Mouse (Mus musculus) layer of hippocampus, postnatal 25 days (tissue): ENCODE results near the gene Tmem131l. TPM values are rescaled to one million over a fixed set of nuclear protein-coding genes. Genes with fewer than 3 reads are reported as not detected.
"Not testable (repeated sequence)": the region's sequence is repeated elsewhere in the genome, so short reads cannot be mapped to it uniquely, and the experiment has no call there.

Experiments used
- DNase-seq, 2 experiments: peaks; one replicate each; pipeline ENCODE4 v3.0.0; 2022; ENCODE audit warnings: mixed read lengths in 2 of 2, low spot score in 1 of 2; ENCODE audit errors: extremely low spot score in 1 of 2
- total RNA-seq, 2 experiments: library from RNA; stranded (reverse); gene quantifications; 2 replicates each; pipeline ENCODE4 v1.2.3; 2021

Tmem131l gene
- total RNA-seq, 2 experiments from 2014 or later, result 28.7 to 33.8 TPM

- no peak for DNase-seq
Measured at GRCm38 (mm10) chr3:83943212-83943611, 96.8 kb downstream of the Tmem131l start.

DNA sequence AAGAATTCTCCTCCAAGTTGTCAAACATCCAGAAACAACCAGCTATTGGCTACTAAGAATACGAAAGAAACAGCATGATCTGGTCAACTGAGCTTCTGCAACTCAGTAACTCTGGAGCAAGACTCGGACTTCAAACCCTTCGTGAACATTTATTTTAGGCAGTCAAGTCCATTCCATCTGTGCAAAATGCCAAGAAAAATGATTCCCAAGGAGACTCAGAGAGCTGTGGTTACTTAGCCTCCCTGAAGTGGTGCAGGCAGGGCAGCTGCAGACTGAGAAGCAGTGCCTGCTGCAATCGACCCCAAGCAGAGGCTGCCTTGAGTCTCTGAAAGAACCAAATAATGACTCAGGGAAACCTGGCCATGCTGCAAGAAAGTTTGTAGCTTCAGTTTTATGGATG, 98.1 kb downstream of the Tmem131l start:
- DNase-seq, result no peak

GRCm38 (mm10) chr3:83938871-83939270, 101.1 kb downstream of the Tmem131l start:
- no peak for DNase-seq

GRCm38 (mm10) chr3:83934514-83934913, 105.5 kb downstream of the Tmem131l start:
- no peak for DNase-seq

DNA sequence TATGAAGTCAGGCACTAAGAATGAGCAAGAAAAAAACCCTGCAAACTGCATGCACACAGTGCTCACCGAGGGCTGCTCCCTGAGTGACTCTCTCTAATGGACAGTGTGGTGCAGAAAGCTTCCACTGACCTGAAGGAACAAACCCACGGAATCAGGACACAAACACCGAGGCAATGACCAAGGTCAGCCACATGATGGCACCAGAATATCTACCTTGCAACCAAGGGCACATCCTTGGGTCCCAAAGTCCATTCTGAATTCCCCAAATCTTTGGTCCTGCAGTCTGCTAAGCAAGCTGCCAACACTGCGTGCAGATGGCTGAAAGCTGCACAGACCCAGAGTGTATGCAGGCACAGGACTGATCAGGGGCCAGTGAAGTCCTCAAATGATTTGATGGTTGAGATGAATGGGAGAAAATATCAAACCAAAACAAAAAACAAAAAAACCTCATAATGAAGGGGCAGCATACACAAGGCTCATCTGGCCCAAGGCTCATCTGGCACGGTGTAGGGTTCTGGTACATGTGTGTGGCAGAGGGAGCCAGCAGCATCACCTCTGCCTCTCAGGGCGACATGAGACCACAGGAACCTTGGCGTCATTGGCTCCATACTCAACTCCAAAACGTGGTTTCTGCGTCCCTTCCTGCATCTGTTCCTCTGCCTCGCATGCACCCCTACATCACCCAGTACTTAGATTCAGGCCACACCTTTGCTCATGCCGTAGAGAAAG, 124.0 kb downstream of the Tmem131l start:
- DNase-seq, result peak in 1 of 2 experiments; percentile 34

DNA sequence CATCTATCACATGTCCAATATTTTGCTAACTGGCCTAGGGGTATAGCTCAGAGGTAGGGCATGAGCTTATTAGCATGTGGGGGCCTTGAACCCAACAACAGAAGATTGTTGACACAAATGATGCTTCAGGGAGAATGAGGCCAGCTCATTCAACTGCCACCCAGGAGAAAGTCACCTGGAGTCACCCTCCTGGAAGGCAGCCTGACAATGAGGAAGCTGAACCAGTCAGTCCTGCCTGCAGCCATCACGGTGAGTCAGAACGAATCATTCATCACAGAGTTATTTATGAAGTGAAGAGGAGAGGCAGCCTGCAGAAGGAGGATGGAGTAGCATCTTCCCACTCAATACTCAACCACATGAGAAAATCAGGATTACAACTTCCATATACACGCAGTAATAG, 124.9 kb downstream of the Tmem131l start:
- DNase-seq, result no peak

DNA sequence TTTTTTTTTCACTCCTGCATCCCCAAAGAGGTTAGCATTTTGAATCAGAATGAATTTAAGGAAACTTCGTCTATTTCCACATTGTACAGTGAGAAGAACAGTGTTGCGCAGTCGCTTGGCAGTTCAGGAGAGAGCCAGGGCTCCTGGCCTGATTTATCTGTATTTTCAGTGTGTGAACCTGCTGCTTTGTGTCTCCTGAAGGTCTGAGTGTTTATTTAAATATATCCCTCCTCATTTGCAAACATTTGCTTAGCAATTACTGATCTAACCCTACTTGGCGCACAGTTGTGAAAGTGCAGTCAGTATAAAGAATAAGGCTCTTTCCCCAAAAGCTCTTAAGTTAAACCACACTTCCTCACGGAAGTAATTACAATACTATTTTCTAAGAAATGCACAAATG, 129.3 kb downstream of the Tmem131l start:
- DNase-seq, result no peak

GRCm38 (mm10) chr3:83906185-83906584, 133.8 kb downstream of the Tmem131l start:
- no peak for DNase-seq

GRCm38 (mm10) chr3:83905161-83905560, 134.8 kb downstream of the Tmem131l start:
- no peak for DNase-seq

GRCm38 (mm10) chr3:83904176-83904958, 135.6 kb downstream of the Tmem131l start:
- DNase-seq, result no peak

- no peak for DNase-seq
Measured at GRCm38 (mm10) chr3:83902943-83903342, 137.0 kb downstream of the Tmem131l start.

DNA sequence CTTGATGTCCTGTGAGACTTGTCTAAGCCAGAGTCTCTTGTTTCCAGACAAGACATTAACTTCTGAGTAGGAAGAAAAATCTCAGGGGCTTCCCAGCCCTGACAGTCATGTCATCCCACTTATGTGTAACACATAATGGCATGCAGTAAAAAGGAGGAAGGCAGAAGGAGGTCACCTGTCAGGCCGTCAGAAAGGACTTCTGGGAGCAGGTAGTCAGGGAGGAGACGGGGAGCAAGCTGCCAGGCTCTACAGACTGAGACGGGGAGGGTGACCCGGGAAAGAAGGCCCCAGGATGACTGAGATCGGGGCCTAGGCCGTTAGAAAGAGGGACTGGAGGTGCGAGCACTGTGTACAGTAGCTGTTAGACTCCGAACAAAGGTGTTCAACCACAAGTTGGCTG, 137.5 kb downstream of the Tmem131l start:
- no peak for DNase-seq

DNA sequence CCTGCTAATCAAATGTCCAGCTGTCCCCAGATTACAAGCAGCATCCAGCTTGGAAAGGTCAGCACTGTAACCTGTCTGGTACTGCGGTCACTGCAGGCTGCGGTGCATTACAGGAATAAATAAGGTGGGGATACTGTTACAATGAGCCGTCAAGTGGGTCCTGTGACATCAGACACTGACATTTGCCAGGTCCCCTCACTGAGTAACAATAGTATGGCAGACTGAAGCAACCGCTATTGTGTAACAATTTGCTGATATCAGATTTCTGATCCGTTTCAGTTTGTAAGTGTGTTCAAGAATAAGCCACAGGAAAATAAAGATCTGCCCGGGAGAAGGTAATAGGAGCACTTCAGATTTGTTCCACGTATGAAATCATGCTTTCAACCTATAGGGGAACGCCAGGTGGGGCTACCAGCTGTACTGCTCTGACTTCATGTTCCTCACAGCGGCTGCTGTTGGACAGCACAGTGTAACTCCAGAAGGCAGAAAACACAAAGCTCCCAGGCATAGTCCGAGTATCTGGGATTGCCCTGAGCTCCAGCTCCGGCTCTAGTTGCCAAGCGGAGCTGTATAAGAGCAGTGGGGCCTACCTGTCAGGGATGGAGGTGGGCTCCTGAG, 139.1 kb downstream of the Tmem131l start:
- DNase-seq, result no peak

GRCm38 (mm10) chr3:83899556-83899955, 140.4 kb downstream of the Tmem131l start:
- peak in 1 of 2 experiments; percentile 56 for DNase-seq

DNA sequence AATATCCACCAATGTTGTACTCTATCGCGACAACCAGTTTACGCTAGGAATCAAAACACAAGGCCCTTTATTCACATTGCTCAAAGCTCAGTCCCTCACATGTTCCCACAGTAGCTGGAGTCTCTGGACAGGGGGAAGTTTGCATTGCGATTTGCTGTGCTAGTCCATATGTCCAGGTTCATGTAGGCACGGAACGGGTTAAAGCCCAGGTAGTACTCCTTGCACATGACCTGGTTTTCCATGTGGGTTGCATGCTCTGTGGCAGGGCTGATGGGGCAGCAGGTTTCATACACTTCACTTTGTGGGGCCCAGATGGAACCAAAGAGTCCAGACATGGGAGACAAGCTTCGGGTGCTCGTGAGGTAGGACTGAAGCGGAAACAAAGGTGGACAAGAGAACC, 141.7 kb downstream of the Tmem131l start:
- no peak for DNase-seq

- no peak for DNase-seq
Measured at GRCm38 (mm10) chr3:83895811-83896210, 144.2 kb downstream of the Tmem131l start.

GRCm38 (mm10) chr3:83895111-83895510, 144.9 kb downstream of the Tmem131l start:
- DNase-seq, result no peak

GRCm38 (mm10) chr3:83885163-83885562, 154.8 kb downstream of the Tmem131l start:
- no peak for DNase-seq

GRCm38 (mm10) chr3:83879261-83880050, 160.5 kb downstream of the Tmem131l start:
- DNase-seq, result not testable (repeated sequence)

- no peak for DNase-seq
Measured at GRCm38 (mm10) chr3:83878801-83879200, 161.2 kb downstream of the Tmem131l start.

- no peak for DNase-seq
Measured at GRCm38 (mm10) chr3:83876299-83876698, 163.7 kb downstream of the Tmem131l start.
